Mouse (Mus musculus) induced T-regulatory cell, adult 2 months (primary cell): Measurements from ENCODE around the gene Gm10837.
A peak's percentile ranks its signal among the peaks of the same experiment; 100 is the strongest.

Experiments
- DNase-seq: peaks from one replicate; pipeline ENCODE4 v3.0.0-alpha.2; 2012; ENCODE audit warnings: low read depth

Gm10837 gene

GRCm38 (mm10) chr14:122534017-122534924 lies 43.9 kb downstream of the Gm10837 start, which contains the start of gene Pcca:
Pcca (plus strand) TSS chr14:122534324.
- DNase-seq = peak; percentile 95

DNA sequence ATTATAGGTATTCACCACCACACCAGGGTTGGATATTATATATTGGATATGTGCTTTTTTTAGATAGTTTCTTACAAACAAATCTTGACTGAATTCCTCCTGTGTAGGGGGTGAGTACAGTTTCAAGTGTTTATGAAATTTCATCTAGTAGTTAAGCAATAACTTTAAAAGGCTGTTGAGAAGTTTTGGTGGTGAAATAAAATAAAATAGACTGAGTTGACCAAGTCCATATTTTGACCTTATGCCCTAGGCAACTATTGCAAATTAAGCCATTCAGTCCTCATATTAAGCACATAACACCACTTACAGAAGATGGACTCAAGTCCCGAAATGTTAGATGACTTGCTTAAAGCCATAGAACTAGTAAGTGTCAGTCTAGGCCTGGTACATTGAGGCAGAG lies 45.6 kb downstream of the Gm10837 start:
- no peak for DNase-seq
